Mouse (Mus musculus): ENCODE measurements around the gene Scgb1a1.
"Not testable (repeated sequence)": the region's sequence is repeated elsewhere in the genome, so short reads cannot be mapped to it uniquely, and the experiment has no call there.

Scgb1a1 gene

DNA sequence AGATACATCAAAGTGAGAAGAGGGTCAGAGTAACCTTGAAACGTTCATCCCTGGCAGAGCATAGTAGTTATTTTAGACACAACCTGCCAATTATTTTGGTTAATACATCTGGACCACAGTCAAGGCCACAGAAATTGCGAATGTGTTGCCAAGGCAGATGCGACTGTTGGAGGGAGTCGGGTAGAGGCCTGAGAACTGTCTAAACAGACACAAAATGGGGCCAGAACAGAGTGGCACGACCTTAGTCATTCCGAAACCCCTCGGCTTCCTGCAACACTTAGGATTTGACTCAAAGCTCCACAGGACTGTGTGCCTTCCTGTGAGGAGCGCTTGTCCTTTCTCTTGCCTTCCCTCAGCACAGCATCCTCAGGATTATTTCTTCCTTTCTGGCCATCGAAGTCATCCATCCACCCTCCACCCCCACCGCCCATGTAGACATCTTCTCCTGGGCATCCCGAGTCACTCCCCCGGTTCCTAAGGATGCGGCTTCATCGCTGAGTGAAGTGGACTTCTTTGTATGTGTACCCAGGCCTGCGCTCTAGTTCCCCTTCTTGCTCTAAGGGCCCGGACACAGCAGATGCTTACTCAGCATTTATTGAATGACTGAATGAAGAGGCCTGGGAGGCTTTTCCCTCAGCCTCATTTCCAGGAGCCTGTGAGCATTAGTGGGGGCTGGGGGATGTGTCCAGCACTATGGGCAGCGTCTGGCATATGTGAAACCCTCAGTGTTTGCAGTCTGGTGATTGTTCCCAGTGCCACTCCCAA lies 12.7 kb upstream of the Scgb1a1 start:
- DNase-seq: no peak

DNA sequence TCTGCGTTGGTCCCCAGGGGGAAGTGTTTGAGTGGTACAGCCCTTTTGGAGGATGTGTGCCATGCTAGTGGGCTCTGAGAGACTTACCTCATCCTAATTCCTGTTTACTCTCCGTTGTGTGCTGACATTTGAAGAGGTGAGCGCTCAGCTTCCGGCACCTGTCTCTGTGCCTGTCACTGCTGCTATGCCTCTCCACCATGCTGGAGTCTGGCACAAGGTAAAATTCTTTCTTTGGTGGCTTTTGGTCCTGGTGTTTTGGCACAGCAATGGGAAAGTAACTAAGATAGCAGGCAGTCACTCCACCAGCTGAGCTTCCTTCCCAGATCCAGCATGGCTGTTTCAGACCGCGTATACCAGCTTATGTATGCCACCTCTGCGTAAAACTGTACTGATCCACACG lies 12.0 kb upstream of the Scgb1a1 start:
- DNase-seq: no peak

- DNase-seq: no peak
Measured at GRCm38 (mm10) chr19:9097441-9097840, 9.7 kb upstream of the Scgb1a1 start.

DNA sequence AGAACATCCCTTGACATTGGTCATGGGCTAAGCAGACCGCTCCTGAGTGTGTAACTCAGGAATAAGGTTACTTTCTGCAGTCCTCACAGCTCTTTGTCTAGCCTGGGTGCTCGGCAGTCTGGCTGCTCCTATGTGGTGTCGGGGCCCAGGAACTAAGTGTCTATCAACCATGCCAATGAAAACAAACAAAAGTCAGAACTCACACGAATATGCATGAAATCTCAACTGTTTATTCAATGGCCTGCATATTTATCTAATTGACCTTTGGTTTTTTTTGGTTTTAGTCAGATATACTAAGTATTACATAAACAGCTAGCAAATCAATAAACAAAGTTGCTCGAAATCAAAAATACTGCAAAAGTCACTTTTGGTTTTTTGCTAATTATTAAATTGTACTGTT lies 7.4 kb upstream of the Scgb1a1 start:
- no peak for DNase-seq

GRCm38 (mm10) chr19:9090709-9091108 lies 3.0 kb upstream of the Scgb1a1 start:
- no peak for DNase-seq

GRCm38 (mm10) chr19:9090191-9090590 lies 2.4 kb upstream of the Scgb1a1 start:
- DNase-seq: no peak

DNA sequence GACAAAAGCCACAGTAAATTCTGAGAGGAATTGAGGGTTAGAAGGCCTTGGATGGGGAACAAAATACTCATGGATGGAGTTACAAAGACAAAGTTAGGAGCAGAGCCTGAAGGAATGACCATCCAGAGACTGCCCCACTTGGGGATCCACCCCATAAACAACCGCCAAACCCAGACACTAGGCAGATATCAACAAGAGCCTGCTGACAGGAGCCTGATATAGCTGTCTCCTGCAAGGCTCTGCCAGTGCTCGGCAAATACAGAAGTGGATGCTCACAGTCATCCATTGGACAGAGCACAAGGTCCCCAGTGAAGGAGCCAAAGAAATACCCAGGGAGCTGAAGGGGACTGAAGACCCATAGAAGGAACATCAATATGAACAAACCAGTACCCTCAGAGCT lies 3.9 kb downstream of the Scgb1a1 start:
- DNase-seq: not testable (repeated sequence)

DNA sequence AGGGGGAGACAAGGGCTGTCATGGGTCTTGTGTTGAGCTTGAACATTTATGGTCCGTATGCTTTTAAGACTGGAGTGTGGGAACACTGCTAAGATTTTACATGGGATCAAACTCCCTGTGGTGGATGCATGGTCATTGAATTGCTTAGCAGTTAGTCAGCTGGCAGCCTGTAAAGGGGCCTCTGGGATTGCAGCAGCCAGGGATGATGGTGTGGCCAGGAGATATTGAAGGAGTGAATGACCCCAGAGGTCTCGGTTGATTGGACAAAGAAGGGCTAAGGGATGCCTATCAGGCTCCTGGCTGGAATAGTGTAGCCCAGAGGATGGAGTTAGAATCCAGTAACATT lies 4.8 kb downstream of the Scgb1a1 start:
- DNase-seq: no peak

- DNase-seq: peak; percentile 91 to 92
Measured at GRCm38 (mm10) chr19:9082191-9083009, 5.4 kb downstream of the Scgb1a1 start.

GRCm38 (mm10) chr19:9081311-9082190 lies 6.2 kb downstream of the Scgb1a1 start:
- no peak for DNase-seq

DNA sequence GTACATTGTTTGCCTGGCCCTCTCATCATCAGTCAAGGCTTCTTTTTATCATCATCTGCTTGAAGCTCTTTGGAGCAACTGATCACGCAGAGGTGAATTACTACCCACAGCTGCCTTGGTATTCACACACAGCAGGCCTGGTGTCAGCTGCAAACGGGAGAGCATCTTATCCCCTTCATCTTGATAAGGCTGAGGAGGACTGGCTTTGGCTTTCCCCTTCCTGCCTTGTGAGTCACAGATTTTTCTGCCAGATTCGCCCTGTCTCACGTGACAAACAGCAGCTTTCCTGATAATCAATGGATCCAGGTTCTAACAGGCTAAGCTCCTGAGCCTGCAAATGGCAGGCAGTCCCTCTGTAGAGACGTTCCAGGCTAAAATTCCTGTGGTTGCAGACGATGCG lies 7.8 kb downstream of the Scgb1a1 start:
- no peak for DNase-seq

GRCm38 (mm10) chr19:9076982-9077660 lies 10.6 kb downstream of the Scgb1a1 start:
- no peak for DNase-seq

GRCm38 (mm10) chr19:9076035-9076434 lies 11.7 kb downstream of the Scgb1a1 start:
- no peak for DNase-seq

DNA sequence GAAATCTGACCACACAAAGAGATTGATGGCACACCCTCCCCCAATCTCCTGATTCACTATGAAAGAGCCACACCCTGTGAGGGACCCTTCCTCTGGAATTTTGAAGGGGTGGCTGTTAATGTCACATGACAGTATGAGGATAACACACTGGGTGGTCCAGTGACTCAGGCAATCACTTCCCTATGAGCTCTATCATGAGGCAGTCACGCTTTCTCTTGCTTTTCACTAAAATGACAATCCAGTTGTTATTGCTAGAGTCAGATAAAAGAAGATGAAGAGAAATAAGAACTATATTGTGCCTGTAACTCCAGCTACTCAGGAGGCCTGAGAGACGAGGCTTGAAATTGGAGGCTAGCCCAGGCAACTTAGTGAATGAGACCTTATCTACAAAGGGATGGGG lies 12.2 kb downstream of the Scgb1a1 start:
- DNase-seq: no peak

DNA sequence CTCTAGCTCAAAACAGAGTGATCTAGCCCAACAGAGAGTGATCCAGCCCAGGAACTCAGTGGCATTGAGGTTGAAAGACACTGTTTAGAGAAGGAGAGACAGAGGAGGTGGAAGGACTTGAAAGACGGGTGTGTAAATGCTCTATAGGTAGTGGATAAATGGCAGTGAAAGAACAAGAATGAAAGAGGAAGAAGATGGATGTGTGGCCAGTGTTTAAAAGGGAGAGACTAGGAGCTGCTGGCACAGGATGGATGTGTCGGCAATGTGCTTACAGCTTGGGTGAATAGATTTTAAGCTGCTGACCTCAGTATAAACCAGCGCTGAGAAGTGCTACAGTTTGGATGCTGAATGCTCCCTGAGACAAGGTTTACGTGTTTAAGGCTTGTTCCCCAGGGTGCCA lies 13.3 kb downstream of the Scgb1a1 start:
- DNase-seq: no peak

DNA sequence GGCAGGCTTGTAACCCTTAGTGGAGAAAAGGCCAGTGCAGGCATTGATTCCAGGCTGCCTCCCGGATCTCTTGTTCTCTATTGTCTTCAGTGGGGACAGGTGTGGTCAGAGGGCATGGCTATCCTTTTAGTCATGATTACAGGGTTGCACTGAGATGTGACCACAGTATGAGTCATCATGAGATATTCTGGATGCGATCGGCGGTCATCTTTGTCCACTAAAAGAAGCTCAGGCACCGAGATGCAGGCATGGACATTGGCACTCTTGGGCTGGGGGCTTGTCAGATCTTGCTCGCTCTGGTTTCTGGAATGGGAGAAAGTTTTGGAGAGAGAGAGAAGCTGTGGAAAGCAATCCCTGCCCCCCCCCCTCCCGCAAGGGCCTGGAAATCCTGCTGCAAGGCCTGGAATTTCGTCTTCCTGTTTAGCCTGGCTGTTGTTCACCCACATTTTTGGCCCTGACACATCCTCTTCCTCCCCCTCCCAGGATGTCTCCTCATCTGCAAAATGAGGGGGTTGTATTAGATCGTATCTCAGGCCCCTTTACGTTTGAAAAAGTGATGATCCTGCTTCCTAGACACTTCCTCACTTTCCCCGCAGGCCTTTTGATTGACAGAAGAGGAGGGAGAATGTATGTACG lies 13.9 kb downstream of the Scgb1a1 start:
- DNase-seq: no peak

GRCm38 (mm10) chr19:9072157-9072530 lies 15.6 kb downstream of the Scgb1a1 start:
- no peak for DNase-seq

GRCm38 (mm10) chr19:9071456-9072156 lies 16.2 kb downstream of the Scgb1a1 start:
- DNase-seq: peak; percentile 50 to 60

DNA sequence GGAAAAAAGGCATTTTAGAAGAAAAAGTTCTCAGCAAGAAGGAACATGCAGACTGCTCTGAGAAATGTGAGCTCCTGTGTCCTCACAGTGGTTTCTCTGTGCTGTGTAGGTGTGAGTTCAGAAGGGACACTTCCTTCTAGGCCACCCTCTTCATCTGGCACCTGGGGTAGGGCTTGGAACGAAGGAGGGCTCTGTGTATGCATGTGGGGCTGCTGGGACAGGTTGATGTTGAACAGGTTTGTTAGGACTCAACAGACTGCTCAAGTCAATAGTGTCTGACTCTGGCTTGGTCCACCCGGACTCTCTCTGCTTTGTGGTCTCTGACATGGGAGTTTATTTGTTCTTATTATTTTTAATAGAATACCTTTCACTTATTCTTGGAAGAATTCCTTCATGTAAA lies 17.4 kb downstream of the Scgb1a1 start:
- DNase-seq: no peak

DNA sequence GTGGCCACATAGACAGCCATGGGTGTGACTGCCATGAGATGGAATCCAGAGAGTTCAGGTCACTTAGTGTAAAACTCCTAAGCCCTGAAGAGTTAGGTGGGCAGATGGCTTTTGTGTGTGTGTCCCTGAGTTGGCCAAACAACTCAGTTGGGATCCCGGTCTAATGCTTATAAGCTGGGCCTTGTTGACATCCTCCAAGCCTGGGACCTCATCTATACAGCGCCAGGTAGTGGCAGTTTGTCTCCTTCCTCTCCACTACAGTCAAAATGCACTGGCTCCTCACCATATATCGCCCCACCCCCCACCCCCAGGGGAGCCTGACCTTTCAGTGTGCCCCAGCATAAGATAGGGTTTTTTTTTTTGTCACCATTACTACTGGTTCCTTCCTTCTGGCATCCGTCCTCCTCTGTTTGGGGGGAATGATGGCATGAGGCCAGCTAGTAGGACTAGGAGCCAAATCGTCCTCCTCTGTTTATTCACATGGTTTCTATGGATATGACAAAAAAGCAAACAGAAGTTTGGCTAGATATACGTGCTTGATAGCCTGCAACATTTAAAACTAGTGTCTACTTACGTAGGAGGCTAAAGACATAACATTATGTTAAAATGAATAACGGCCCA lies 18.0 kb downstream of the Scgb1a1 start:
- DNase-seq: no peak

DNA sequence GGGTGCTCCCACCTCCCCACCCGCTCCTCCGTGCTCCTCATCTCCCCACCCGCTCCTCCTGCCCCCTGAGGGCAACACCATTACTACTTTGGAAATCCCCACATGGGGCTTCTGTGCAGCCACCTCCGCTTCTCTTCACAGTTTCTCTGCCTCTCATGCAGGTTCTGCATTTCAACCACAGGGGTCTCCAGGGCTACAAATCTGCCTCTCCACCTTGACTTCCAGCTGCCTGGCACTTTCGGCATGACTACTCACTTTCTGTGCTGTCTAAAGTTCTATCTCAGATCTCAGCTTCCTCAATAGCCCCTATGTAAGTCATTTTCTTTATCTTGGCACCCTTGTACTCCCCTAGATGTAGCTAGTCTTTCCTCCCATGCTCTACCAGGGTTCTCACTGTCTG lies 20.5 kb downstream of the Scgb1a1 start:
- peak; percentile 61 to 66 for DNase-seq

Data from B cell, adult 2 months (primary cell).